Mouse (Mus musculus): Measurements from ENCODE around the gene Armh2.

Armh2 gene

DNA sequence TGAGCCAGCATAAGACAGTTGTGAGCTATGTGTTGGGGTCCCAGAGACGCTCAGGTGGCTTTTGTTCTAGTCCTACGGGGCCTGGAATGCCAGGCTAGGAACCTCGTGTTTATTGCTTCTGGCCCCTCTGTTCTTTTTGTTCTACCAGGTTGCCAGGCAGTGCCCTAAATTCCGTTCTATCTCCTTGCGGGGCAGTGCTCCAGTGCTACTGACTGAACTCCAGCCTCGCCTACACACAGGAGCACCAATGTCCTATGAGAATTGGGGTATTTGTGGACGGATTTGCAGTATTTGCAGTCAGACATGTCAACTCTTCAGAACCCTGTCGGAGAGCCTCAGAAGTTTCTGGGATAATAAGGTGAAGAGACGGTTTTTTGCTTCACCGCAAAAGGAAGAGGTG, at the start of gene Armh2:
Gene Armh2, plus strand, starts transcription at position 205 of the 400 bp plus-strand sequence.
- CTCF ChIA-PET = interaction anchor here (0.6 kb wide), 1 partner anchor 52 kb away, joined by 3 read pairs; no protein-coding TSS in a partner anchor

DNA sequence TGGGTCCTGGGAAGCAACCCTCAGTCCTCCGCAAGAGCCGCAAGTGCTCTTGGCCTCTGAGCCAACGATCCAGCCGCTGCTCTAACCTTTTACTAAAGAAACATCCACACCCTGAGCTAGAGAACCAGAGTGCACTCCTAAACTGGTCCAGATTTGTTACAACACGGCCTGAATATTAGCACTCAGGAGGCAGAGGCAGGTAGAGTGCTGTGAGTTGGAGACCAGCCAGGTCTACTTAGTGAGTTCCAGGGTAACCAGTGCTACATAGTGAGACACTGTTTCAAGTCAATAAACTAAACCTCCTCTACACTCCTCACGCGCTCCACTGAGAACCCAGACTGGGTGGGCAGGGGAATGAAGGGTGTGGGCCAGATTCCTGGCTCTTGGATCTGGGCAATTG, 47.7 kb upstream of the Armh2 start:
- CTCF ChIA-PET = no interaction called here

DNA sequence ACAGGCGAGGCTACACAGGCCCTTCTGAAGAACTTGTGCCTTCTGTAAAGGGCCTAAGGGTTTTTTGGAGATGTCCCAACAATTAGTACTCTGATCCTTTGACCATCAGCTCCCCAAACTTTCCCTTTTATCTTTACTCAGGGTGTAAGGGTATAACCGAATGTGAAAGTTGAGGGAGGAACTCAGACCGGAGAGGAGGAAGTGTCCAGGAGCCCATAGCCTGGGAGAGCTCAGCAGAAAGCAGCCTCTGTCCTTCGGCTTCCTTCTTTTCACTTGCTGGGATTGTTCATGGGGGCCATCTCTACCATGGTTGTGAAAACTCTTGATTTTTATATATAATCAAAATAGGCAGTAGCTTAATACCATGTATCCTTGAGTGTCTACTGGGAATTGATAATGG, 42.3 kb upstream of the Armh2 start:
- CTCF ChIA-PET = no interaction called here

DNA sequence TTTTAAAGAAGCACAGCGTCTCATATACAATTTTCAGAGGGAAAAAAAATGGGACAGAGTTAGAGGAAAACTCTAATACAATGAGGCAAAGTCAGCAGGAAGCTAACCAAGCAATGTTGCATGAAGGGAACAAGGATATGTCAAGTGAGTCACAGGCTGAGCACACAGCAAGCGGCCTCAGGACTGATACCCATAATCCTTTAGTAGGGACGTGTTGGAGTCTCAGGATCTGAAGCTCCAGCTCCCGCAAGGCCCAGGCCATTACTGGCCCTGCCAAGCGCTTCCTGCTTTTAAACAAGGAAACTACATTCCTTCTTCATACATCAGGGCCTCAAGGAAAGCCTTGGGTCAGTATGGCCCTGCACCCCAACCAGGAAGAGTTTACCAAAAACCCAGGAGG, 38.9 kb upstream of the Armh2 start:
- CTCF ChIA-PET = interaction anchor here (0.8 kb wide), 1 partner anchor 10 kb away, joined by 3 read pairs; no protein-coding TSS in a partner anchor

DNA sequence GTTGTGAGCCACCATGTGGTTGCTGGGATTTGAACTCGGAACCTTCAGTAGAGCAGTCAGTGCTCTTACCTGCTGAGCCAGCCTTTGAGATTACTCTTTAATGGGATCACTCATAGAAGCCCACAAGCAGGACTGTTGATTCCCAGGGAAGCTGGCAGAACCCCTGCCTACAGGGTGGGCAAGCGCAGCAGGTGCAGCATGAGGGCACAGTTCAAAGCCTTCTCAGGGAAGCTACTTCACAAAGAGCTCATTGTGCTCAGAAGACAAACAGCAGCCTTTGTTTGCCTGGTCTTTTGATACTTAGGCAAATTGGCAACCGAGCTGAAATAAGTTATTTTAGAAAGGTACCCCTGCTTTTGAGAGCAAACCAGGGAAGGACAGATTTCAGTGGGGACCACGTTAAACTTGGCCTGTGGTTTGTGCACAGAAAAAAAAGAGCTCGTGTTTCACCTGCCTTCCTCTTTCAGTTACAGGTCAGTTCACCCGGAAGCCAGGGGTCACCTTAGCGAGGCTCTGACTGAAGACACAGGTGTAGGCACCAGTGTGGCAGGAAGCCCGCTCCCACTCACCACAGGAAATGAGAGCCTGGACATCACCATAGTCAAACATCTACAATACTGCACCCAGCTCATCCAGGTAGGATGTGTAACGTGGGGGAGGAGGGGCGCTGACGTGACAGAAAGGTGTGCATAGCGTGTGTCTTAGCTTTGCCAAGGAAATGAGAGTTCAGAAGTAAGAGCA, 31.2 kb upstream of the Armh2 start:
- CTCF ChIA-PET = interaction anchor here (0.8 kb wide), 1 partner anchor 22 kb away, joined by 5 read pairs; no protein-coding TSS in a partner anchor

DNA sequence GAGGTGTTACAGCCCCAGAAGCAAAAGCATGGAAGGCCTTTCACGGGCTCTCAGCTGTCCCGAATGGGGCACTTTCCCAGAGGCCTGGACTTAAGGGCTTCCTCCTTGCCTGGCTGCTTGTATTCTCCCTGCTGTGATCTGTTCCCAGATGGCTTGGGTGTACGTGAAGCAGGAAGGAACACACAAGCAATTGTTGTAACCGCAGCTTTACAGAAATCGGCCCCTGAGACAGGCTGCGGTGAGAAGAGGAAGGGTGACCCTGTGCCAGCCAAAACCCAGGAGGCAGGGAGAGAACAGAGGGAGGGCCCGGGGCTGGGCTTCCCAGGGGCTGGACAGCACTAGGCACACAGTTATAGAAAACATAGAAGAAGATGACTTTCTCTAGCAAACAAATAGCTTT, 30.1 kb upstream of the Armh2 start:
- CTCF ChIA-PET = no interaction called here

DNA sequence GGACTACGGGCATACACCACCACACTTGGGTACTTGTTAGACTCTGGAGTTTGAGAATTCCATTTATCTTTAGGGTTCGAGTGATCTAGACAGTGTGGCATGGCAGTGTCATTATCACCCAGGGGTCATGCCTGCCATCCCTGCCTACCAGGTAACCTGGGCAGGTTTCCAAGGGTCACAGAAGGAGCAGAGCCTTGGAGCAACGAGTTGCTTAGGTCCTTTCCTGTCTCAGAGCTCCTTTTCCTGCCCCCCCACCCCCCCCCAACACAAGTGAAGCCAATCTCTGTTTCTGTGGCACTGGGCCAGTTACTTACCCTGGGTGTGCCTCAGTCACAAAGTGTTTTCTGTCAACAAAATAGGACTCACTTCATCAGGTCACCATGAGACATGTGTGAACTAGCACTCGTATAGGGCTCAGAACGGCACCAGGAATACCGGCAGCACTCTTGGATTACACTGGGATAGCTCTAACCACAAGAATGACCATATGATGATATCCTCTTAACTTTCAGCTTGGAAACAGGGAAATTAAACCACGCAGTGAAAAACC, 28.4 kb upstream of the Armh2 start:
- CTCF ChIA-PET = interaction anchor here (0.6 to 1.0 kb wide), 2 partner anchors 10 to 166 kb away, joined by 3 to 4 read pairs; no protein-coding TSS in a partner anchor

DNA sequence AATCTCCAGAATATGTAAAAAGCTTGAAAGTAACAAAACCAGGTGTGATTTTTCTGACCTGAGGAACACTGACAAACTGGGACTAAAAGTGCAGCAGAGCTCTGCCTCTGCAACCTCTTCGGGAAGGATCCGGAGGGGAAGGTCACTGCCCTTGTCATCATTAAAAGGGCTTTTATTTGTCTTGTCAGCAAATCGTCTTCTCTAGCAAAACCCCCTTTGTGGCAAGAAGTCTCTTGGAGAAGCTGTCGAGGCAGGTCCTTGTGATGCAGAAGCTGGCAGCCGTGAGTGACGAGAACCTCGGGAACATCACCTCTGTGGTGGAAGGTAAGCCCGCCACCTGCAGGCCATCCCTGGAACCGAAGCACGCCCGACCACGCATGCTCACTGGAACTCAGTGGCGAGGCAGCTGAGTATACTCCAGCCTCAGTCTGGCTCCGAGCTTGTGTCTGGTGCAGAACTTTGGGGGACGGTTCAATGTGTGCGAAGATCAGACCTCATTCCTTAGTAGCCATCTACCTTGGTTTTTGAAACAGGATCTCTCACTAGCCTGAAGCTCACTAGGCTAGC, 27.5 kb upstream of the Armh2 start:
- CTCF ChIA-PET = interaction anchor here (0.9 kb wide), 1 partner anchor 9 kb away, joined by 20 read pairs; no protein-coding TSS in a partner anchor

DNA sequence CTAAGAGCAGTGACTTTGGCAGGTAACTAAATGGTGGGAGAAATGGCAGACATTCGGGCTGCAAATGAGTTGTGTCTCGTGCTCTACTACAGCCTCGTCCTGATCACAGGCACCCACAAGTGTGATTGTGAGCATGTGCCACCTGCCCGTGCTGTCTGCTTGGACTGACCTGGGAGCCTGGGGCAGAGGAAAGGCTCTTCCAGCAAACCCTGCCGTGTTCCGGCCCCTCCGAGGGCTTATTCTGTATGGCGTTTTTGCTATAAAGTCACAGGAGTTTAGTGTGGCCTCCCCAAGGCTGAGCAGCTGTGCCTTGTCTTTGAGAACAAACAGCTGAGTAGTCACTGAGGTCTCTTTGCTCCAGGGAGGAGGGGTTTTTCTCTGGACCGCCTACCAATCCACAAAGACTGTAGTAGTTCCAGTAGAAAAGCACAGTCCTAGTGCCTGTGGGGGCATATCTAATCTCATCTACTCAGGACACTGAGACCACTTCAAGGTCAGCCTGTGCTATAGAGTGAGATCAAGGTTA, 26.6 kb upstream of the Armh2 start:
- CTCF ChIA-PET = no interaction called here

DNA sequence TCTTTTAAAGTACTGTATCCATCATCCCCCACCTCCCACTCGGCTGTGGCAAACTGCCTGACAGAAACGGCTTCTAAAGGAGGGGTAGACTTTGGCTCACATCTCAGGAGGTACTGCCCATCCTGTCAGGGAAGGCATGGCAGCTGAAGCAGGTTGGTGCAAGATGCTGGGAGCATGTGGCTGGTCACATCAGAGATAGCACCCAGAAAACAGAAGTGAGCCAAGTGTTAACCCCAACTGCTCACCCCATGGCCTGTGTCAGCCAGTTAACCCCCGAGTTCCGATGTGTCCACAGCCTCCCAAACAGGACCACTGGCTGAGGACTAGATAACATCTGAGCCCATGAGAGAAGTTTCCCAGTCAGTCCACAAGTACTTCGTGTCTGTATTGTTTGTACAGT, 25.4 kb upstream of the Armh2 start:
- CTCF ChIA-PET = interaction anchor here (0.5 kb wide), 1 partner anchor 83 kb away, joined by 3 read pairs; no protein-coding TSS in a partner anchor

DNA sequence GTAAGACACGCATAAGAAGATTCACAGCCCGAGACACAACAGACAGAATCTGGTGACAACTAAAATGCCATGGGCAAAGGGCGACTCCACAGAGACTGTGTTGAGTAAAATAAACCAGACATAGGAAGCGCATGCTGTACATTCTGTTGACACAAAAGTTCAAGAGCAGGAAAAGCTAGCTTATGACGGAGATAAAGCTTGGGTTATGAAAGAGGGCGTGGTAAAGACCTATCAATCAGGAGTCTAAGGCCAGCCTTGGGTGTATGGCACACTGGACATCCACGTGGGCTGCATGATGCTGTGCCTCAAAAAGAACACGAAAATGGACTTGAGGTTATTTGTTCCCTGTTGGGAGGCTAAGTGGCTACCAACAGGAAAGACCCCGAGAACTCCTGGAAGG, 24.6 kb upstream of the Armh2 start:
- CTCF ChIA-PET = no interaction called here

DNA sequence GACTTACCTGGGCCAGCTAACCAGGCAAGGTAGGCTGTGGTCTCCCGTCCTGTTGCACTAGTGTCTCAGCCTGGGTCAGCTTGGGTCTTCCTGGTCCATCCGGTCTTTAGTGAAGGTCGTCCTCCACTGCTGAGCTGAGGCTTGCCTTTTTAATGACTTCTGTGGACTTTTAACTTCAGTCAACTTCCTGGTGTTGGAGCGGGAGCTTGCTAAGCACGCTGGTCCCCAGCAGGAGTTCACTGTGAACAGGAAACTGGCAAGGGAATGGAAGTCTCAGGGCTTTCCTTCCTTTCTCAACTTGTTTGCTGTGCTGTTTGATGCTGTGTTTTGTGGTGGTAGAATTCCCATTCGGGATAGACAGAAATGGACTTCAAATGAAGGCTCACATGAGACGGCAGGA, 23.4 kb upstream of the Armh2 start:
- CTCF ChIA-PET = no interaction called here

DNA sequence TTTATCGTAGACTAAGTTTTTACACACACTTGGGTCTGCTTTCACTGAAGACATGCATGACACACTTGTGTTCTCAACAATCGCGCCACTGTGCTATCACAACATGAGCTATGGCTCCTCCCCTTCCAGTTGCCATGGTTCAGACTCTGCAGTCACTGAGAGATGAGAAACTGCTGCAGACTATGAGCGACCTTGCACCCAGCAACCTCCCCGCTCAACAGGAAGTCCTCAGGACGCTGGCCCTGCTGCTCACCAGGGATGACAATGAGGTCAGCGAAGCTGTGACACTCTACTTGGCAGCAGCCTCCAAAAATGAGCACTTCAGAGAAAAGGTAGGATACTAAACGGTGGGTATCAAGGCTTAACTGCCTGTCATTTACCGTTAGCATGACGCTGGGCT, 19.5 kb upstream of the Armh2 start:
- CTCF ChIA-PET = interaction anchor here (0.5 to 0.7 kb wide), 2 partner anchors 10 to 202 kb away, joined by 4 read pairs; no protein-coding TSS in a partner anchor

DNA sequence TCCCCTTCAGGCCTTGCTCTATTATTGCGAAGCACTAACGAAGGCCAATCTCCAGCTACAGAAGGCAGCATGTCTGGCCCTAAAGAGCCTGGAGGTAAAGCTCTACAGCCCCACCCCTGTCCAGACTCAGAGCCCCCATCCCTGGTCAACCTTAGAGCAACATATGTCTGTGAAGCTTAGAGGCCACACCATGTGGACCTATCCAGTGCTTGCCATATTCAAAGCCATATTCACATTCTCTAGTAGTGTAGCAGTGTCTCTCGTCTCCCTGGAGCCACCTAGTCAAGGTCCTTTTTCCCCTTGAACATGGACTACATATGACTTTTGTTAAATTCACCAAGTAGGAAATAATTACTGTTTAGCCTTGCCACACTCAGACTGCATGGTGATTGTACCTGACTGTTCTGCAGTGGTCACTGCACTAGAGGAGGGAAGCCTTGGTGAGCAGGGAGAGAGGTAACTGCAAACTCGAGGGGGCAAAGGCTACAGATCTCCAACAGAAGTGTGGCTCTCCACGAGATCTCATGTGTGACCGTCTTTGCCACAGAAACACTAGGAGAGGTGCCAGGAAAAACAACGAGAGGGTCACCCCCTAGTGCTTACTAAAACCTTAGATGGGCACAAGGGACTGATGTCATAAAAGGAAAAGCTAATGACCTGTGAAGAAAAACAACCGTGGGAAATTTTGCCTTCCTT, 17.2 kb upstream of the Armh2 start:
- CTCF ChIA-PET = no interaction called here

DNA sequence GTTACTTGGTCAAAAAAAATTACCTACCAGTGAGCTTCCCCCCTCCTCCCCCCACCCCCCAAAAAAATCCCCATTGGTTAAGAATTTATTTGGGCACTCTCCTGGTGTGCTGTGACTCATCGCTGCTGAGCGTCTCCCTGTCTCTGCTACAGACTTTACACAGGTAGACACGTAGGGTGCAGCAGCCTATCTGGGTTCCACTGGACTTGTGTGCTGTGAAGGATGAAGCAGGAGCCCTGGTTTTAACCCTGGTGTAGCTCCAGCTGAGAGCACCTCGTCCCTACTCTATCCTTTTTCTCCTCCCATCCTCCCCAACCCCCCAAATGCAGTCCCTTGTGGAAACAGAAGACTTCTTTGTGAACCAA, 16.7 kb upstream of the Armh2 start:
- CTCF ChIA-PET = no interaction called here

DNA sequence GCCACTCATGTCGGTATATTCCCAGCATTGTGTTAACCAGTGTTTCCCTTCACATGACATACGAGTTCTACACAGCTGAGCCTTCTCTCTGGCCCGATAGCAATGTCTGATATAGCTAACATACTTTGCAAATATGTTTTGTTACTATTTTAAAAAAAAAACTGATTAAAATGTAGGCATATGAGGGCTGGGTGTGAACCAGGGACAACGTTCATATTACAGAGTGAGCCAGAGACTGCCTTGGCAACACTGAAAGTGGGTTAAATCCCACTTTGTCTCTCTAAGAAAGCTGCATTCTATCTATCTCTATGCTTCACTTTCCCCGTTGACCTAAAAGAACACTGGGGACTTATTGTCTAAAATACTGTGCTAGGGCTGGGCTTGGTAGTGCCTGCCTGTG, 11.9 kb upstream of the Armh2 start:
- CTCF ChIA-PET = interaction anchor here (0.6 to 1.0 kb wide), 2 partner anchors 33 to 229 kb away, joined by 4 read pairs; partner anchors contain the start of gene Gmnn

DNA sequence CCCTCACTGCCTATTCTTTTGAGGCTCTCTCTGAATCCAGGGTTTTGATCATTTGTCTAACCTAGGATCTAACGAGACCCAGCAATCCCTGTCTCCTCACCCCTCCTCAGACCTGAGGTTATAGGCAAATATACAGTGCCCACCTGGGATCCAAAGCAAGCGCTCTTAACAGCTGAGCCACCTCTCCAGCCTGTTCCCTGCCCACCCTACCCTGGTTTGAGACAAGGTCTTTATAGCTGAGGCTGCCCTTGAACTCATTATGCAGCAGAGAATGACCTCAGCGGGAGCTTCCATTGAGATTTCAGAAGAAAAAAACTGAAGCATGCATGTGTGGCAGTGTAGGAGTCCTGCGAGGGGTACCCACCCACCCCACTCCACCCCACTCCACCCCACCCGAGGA, 6.5 kb upstream of the Armh2 start:
- CTCF ChIA-PET = interaction anchor here (0.6 kb wide), 1 partner anchor 83 kb away, joined by 3 read pairs; no protein-coding TSS in a partner anchor

DNA sequence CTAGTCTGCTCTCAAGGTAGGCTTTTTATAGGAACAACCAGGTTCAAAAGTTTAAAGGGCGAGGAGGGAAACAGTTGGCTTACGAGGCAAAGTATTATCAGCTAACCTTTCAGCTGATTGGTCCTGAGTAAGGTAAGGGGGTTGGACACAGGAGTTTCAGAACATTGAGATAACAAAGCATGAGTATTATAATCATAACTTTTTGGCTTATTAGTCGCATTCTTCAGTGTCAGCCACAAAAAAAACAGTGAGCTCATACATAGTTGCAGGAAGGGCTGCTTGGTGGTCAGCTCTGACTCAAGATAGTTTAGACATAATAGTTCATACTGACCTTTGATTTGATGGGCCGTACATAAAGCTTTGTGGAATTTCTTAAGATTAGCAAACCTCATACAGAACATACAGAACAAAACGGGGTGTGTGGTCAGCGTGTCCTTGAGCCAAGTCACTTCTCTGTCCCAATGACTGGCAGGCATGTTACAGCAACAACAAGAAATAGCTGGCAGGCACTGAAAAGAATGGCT, 5.4 kb upstream of the Armh2 start:
- CTCF ChIA-PET = no interaction called here

DNA sequence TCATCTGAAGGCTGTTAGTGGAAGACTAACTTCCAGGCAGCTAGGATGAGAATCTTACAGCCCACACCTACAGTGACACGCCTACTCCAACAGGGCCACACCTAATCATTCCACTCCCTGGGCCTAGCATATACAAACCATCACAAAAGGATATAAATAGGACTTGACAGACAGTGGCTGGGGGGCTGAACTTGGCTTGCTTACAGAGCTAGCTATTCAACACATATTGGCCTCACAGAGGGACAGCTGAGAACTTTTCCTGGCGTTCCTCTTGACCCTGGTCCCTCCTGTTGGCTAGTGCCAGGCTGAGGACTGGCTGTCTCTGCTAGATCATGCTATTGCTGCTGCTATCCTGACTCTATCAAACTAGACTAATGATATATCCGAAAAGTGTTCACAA, 6.8 kb downstream of the Armh2 start:
- CTCF ChIA-PET = no interaction called here

DNA sequence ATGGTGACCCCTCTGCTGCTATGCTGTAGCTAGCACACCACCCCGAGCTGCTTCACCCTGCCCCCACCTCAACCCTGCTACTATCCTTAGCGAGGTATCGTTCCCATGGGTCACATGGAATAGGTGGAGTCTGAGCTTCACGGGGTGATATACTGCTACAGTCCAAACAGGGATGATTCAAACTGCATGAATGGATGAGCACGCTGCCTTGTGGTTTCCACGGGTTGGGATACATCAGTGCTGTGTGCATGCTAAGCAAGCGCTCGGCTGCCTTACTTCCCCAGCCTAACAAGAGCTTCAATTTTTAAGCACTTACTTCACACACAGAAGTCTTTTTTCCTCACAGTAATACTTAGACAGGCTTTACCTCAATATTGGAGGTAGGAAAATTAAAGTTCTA, 9.8 kb downstream of the Armh2 start:
- CTCF ChIA-PET = no interaction called here

DNA sequence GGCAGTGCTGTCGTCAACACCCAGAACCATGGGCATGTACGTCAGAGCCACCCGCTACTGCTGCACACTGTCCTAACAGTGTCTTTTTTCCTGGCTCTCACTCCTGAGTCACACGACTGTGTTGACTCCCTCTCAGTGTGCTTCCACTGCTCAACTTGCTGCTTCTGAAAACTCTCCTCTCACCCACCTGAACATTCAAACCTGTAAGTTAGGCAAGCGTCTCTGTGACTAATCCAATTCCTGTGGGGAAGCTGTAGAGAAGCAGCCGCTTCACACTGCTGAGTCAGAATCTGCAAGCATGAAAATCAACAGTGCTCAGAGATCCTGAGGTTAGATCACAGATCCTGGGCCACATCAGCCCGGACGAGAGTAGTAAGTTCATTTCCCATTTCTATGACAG, 10.4 kb downstream of the Armh2 start:
- CTCF ChIA-PET = no interaction called here

DNA sequence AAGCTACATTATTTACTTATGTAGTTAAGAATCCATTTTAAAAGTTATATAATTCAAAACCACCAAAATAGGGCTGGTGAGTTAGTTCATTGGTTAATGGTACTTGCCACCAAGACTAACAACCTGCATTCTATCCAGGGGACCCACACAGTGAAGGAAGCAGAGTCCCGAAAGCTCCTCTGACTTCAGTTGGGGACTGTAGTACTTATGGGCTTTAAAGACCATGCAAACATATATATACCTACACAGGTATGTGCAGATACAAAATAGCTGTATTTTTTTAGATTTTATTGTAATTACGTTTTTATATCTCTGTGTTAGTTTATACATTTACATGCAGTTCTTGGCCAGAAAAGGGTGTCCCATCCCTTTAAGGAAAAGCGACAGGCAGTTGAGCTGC, 15.7 kb downstream of the Armh2 start:
- CTCF ChIA-PET = interaction anchor here (0.7 to 1.2 kb wide), 2 partner anchors 237 to 304 kb away, joined by 5 read pairs; no protein-coding TSS in a partner anchor
